Mouse (Mus musculus) lung, postnatal 0 days (tissue): ENCODE measurements around the gene Inafm2. TPM values are rescaled to one million over a fixed set of nuclear protein-coding genes. Genes with fewer than 3 reads are reported as not detected.

Experiments
- ATAC-seq: fragments of 200-750 bp; cut with Nextera tagmentation; 2 replicates; pipeline ENCODE4 v1.8.0; 2017; ENCODE audit warnings: moderate library complexity
- DNase-seq: peaks from one replicate; pipeline ENCODE4 v3.0.0-alpha.2; 2016; ENCODE audit warnings: low spot score
- H3K27ac ChIP-seq: fragments of 300-500 bp; sonication (generic); 2 replicates; pipeline ENCODE4 v1.5.1; 2014; ENCODE audit warnings: antibody characterized with exemption, mild to moderate bottlenecking, low read length, mixed read lengths
- H3K27me3 ChIP-seq: fragments of 300-500 bp; sonication (generic); replicated peaks from 2 replicates; pipeline ENCODE4 v1.6.1; 2014; ENCODE audit warnings: low read length, mixed read lengths; ENCODE audit not compliant: insufficient read depth
- H3K36me3 ChIP-seq: fragments of 300-500 bp; sonication (generic); 2 replicates; pipeline ENCODE4 v1.6.1; 2014; ENCODE audit warnings: low read length, mixed read lengths; ENCODE audit not compliant: insufficient read depth
- H3K4me1 ChIP-seq: fragments of 300-500 bp; sonication (generic); 2 replicates; pipeline ENCODE4 v1.6.1; 2014; ENCODE audit warnings: antibody characterized with exemption, low read depth, low read length, mixed read lengths; ENCODE audit not compliant: insufficient read depth
- H3K4me2 ChIP-seq: fragments of 300-500 bp; sonication (generic); replicated peaks from 2 replicates; pipeline ENCODE4 v1.6.1; 2014; ENCODE audit warnings: low read depth, mild to moderate bottlenecking, low read length, moderate library complexity, mixed read lengths
- H3K4me3 ChIP-seq: fragments of 300-500 bp; sonication (generic); 2 replicates; pipeline ENCODE4 v1.5.1; 2014; ENCODE audit warnings: low read depth, low read length
- H3K9ac ChIP-seq: fragments of 300-500 bp; sonication (generic); replicated peaks from 2 replicates; pipeline ENCODE4 v1.6.1; 2014; ENCODE audit warnings: low read depth, mild to moderate bottlenecking
- H3K9me3 ChIP-seq: fragments of 300-500 bp; sonication (generic); 2 replicates; pipeline ENCODE4 v1.6.1; 2016; ENCODE audit warnings: low read length, mixed read lengths
- CTCF ChIP-seq: IDR thresholded peaks from 2 replicates; pipeline ENCODE4 v1.5.1; 2016; ENCODE audit warnings: antibody characterized with exemption, mild to moderate bottlenecking
- EP300 ChIP-seq: IDR thresholded peaks from 2 replicates; pipeline ENCODE4 v1.6.1; 2016; ENCODE audit warnings: antibody characterized with exemption, mild to moderate bottlenecking, control low read depth
- WGBS: fragments of 180-500 bp; shearing (Covaris S2); extraction: QIAGEN DNeasy Blood & Tissue Kit; methylation state at CpG from one replicate; pipeline ENCODE4 v1.1.7; 2014; 5-methylcytosine and 5-hydroxymethylcytosine counted together
- polyA plus RNA-seq: library from polyadenylated mRNA; unstranded; fragments of >200 nt; fragmentation: Nextera tagmentation; extraction: Ambion mirVana; gene quantifications from 2 replicates; pipeline ENCODE4 v1.2.1, GENCODE M21; 2015

Inafm2 gene
- 34.5 and 35.9 TPM in 2 replicates for polyA plus RNA-seq

DNA sequence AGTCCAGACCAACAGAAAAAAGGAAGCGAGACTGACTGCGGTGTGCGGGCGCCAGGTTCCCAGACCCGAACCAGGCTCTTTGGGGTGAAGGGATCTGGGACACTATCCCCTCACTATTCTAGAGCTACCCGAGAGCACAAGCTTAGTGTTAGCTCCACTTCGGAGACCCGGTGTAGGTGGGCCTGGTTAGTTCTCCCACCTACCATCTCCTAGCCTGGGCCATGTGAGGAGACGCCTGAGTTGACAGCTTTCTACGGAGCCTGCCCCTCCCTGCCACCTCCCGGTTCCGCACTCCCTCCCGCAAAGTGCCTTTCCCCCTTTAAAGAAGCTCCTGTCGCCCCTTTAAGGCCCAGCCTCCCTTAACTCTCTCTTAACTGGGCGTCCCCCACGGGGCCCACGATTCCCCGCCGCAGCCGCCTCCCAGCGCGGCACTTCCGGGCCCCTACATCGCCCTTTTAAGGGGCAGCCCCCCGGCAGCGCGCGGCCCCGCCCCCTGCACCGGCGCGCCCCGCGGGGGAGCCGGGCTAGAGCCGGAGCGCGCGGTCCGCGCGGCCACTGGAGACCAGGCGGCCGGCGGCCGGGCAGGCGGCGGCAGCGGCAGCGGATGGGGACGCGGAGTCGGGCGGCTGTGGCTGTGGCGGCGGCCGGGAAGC is at the start of gene Inafm2:
Inafm2 (plus strand) TSS at position 527 of the 653 bp plus-strand sequence.
- WGBS = under 1% methylated on average over 41 of the region's 57 CpGs
- TF ChIP-seq EP300 = no peak
- TF ChIP-seq CTCF = no peak
- Histone ChIP-seq H3K4me1 (peaks cover 30% of the 10 kb centered on the region), H3K9me3 (no peaks in the 10 kb centered on the region), H3K4me3 (peak within 1 kb of the TSS; percentile 84), H3K4me2 (peak within 1 kb of the TSS; percentile 99), H3K36me3 (0 out of 2 replicates have a peak, but pooled peaks cover 8% of the 10 kb centered on the region), H3K27ac (peak within 1 kb of the TSS; percentile 85), H3K9ac (peak within 1 kb of the TSS; percentile 78), H3K27me3 (no peaks in the 10 kb centered on the region)
- DNase-seq (peak; percentile 97), ATAC-seq (peak; percentile 95)

DNA sequence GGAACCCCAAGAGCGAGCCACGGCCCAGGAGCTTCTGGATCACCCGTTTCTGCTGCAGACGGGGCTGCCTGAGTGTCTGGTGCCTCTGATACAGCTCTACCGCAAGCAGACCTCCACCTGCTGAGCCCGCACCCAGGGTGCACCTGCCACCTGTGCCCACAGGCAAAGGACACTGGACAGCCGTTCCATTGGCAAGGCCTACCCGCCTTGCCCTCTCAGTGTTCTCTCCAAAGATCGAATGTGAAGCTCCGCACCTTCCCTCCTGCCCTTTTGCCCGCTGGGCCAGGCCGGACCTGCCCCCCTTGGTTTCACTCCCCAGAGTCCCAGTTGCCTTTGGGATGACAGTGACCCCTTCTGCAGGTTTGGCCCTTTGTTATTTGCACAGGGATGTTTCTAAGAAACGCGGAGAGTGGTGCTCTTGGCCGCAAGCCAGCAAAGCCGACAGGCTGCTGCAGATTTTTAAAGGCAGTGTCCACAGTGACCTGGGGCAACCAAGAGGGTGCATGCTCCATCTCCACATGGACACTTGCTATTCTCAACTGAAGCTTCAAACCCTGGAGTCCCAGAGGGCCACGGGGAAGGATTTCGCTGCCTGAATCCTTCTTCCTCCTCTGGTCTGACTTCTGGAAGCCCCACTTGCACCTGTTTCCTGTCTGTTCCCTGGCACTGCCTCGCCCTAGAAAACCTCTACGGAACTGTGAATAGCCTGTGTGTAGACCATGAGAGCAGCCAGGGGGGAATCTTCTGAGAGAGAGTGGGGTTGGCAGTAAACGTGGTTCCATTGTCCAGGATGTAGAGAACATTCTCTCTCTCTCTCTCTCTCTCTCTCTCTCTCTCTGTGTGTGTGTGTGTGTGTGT is 48.9 kb upstream of the Inafm2 start:
- H3K4me1 ChIP-seq = peaks cover 2% of the 10 kb centered on the region; the same call in 1 of the 2 replicates
- DNase-seq (no peak), ATAC-seq (no peak)
- H3K9ac ChIP-seq = no peak overlapping the region
- H3K9me3 ChIP-seq = no peaks in the 10 kb centered on the region
- no peaks in the 10 kb centered on the region for H3K36me3 ChIP-seq
- H3K27me3 ChIP-seq = peaks cover 18% of the 10 kb centered on the region
- no peak overlapping the region for H3K4me2 ChIP-seq
- H3K27ac ChIP-seq = no peak overlapping the region
- TF ChIP-seq CTCF (no peak), EP300 (no peak)
- 29% methylated on average over 21 of the region's 21 CpGs for WGBS
- no peak overlapping the region for H3K4me3 ChIP-seq

DNA sequence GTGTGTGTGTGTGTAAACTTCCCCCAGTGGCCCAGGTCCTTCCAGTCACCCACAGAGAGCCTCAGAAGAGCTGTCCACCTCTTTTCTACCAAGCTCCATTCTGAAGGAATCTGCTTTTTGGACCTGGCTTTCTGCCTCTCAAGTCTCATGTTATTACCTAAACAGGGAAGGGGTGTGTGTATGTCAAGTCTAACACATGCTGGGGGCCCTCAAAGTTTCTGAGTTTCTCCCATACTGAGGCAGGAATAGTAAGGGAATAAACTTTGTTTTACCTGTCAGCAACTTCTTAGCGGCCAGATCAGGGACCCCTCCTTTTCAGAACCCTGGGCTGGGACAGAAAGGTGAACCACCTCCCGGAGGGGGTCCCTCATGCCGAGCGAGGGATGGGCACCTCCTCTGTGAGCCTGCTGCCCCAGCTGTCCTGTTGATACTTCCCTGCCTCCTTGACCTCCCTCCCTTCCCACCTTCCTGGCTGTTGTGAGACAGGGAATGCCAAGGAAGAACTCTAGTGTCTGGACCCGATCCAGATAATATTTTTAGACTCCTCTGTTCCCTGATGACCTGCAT is 48.2 kb upstream of the Inafm2 start:
- Histone ChIP-seq H3K27me3 (peaks cover 25% of the 10 kb centered on the region), H3K4me3 (no peak overlapping the region), H3K9ac (no peak overlapping the region), H3K4me1 (peaks cover 2% of the 10 kb centered on the region; the same call in 1 of the 2 replicates), H3K27ac (no peak overlapping the region), H3K4me2 (no peak overlapping the region), H3K36me3 (no peaks in the 10 kb centered on the region), H3K9me3 (no peaks in the 10 kb centered on the region)
- DNase-seq (no peak), ATAC-seq (no peak)
- TF ChIP-seq CTCF (no peak), EP300 (no peak)
- 33% methylated on average over 5 of the region's 5 CpGs for WGBS

DNA sequence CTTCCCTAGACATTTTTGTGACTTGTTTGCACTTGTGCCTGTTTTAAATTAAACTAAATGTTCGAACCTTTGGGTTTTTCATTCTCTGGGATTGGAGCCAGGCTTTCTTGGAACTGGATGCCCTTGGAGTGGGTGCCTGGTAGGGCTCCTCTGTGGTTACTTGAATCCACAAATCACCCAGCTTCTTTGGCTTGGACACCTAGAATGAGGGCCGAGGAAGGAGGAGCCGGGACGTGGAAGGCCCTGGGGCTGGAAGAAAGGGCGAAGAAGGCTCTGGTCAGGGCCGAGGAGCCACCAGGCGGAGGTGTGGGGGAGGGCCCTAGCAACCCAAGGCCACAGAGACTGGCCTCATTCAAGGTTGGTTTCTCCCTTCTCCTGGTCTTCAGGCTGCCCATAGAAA is 47.6 kb upstream of the Inafm2 start:
- Histone ChIP-seq H3K27ac (no peak overlapping the region), H3K4me3 (no peak overlapping the region), H3K9me3 (no peaks in the 10 kb centered on the region), H3K9ac (no peak overlapping the region), H3K27me3 (peaks cover 31% of the 10 kb centered on the region), H3K4me2 (no peak overlapping the region), H3K4me1 (peaks cover 3% of the 10 kb centered on the region; the same call in 1 of the 2 replicates), H3K36me3 (no peaks in the 10 kb centered on the region)
- ATAC-seq = no peak
- WGBS = 34% methylated on average over 7 of the region's 7 CpGs
- no peak for TF ChIP-seq EP300
- TF ChIP-seq CTCF = no peak
- DNase-seq = no peak

DNA sequence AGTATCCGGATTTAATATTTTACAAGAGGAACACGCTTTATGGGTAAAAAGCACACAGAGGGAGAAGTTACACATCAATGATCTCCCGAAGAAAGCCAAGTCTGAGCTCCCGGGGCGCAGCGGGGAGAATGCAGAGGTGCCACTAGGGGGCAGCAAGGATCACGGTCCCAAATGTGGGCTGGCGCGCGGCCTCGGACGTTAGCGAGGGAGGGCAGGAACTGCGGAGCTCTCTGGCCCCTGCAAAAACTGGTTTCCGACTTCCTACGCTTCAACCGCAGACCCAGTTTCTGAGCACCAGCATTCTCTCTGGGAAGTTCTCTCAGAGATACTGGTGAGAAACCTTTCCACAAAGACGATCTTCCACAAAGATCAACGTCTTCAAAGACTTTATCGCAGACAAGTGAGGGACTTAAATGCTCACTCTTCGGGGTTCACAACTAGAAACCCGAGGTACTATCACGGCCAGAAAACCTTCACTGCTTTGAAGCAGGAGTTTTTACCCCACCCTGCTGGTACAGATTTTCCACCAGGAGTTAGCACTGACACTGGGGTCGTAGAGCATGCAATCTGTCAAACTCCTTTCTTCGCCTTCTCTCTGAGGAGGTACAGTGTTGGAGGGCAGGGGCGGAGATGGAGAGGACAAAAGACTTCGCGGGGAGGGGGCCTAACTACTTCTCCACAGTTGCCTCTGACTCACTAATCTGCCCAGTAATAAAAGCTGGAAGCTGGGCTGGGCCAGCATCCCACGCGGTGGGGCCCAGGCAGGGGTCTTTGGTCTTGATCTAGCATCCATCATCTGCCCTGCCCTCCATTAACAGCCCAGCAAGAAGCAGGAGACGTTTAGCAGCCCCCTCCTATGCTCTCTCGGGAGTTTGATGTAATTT is 45.1 kb upstream of the Inafm2 start:
- DNase-seq (peak; percentile 86), ATAC-seq (peak; percentile 65)
- H3K27ac ChIP-seq = no peak overlapping the region
- no peak overlapping the region for H3K9ac ChIP-seq
- TF ChIP-seq CTCF = peak; percentile 93
- TF ChIP-seq EP300 = no peak
- H3K36me3 ChIP-seq = no peaks in the 10 kb centered on the region
- WGBS = 6% methylated on average over 32 of the region's 32 CpGs
- H3K27me3 ChIP-seq = peaks cover 49% of the 10 kb centered on the region
- peaks cover 16% of the 10 kb centered on the region; the same call in 1 of the 2 replicates for H3K4me1 ChIP-seq
- H3K4me2 ChIP-seq = peak overlapping the region; percentile 37
- H3K4me3 ChIP-seq = no peak overlapping the region; the same call in 1 of the 2 replicates
- no peaks in the 10 kb centered on the region for H3K9me3 ChIP-seq
